9 mouse cellular contexts compared by ENCODE assay signal in the genomic region with DNA sequence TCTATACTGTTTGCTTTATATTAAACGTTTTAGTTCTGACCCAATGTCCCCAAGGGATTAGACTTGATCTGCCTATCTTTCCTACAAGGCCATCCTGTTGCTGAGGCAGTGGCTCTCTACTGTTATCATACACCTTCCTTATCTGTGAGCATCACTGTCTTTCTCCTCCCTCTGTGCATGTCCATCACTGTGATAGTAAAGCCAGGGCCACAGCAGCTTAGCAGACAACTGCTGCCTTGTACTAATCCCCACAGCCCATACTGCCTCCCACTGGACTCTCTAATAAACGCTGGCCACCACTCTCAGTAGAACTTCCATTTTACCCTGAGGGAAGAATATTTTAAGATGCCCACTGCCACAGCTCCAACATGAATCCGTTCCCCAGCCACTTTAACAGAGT.
DNase-seq lines count a peak whose midpoint lies in the region; ATAC-seq and TF ChIP-seq lines count a peak whose summit lies in the region.
"Had no signal": no experiment of that assay in that cellular context is flagged by ENCODE, and none has a peak within 500 bp of the region (broad histone marks: within the 10 kb centered on the region; RNA-seq: fewer than 3 reads in every experiment).

No protein-coding gene starts in this region.

- ATAC-seq in hindbrain, embryonic 12.5 days (ENCODE audit: low FRiP score), result peak; percentile 63
- peak; percentile 80 for ATAC-seq in neural tube, embryonic 12.5 days (ENCODE audit: low FRiP score, low read depth)

- no peak overlapping the region for H3K9ac ChIP-seq in hindbrain, embryonic 12.5 days
- H3K9ac ChIP-seq in neural tube, embryonic 12.5 days, result no peak overlapping the region
- H3K9ac ChIP-seq: heart, embryonic 15.5 days had no signal

- 48% methylated on average over 3 of the region's 3 CpGs for WGBS in hindbrain, embryonic 12.5 days
- WGBS in neural tube, embryonic 12.5 days, result 66% methylated on average over 3 of the region's 3 CpGs

- peak; percentile 27 to 40 for DNase-seq in heart, postnatal 10 days
- no peak for DNase-seq in heart, adult 8-10 months (ENCODE audit: low spot score)
- peak; percentile 76 for DNase-seq in brain, embryonic 14.5 days (ENCODE audit: low read depth)
- DNase-seq in natural killer cell, adult 2 months (ENCODE audit: low spot score in 2 of 2), result no peak
- DNase-seq in heart, postnatal 36 days, result no peak
- no peak for DNase-seq in adrenal gland, adult 8-10 months

- no peaks in the 10 kb centered on the region for H3K27me3 ChIP-seq in hindbrain, embryonic 12.5 days
- H3K27me3 ChIP-seq in neural tube, embryonic 12.5 days (replicated peaks), result no peaks in the 10 kb centered on the region
- H3K27me3 ChIP-seq: heart, embryonic 15.5 days had no signal

- TF ChIP-seq CTCF in brain, embryonic 14.5 days (IDR thresholded peaks at IDR 0.05; ENCODE audit: borderline replicate concordance, extremely low read depth, insufficient read depth, insufficient read length), result peak; percentile 53; the same call in 1 of the 2 replicates

- no peaks in the 10 kb centered on the region for H3K36me3 ChIP-seq in hindbrain, embryonic 12.5 days
- H3K36me3 ChIP-seq in neural tube, embryonic 12.5 days, result no peaks in the 10 kb centered on the region
- H3K36me3 ChIP-seq: heart, embryonic 15.5 days had no signal

- intact Hi-C loops in heart, postnatal 10 days (cut with DNase I), result no loop called here
- intact Hi-C loops in heart, postnatal 36 days (cut with DNase I), result loop anchor here (2.0 kb wide), 1 partner anchor 207 kb away; no protein-coding TSS in a partner anchor

- peak overlapping the region; percentile 19; the same call in 1 of the 2 replicates for H3K27ac ChIP-seq in hindbrain, embryonic 12.5 days
- H3K27ac ChIP-seq in neural tube, embryonic 12.5 days, result no peak overlapping the region
- H3K27ac ChIP-seq: heart, embryonic 15.5 days had no signal

- no peak for TF ChIP-seq POLR2A in brain, embryonic 14.5 days (IDR thresholded peaks at IDR 0.05; ENCODE audit: borderline replicate concordance, extremely low read depth, insufficient read depth, insufficient read length, poor library complexity, severe bottlenecking)

- H3K9me3 ChIP-seq in hindbrain, embryonic 12.5 days (replicated peaks), result no peaks in the 10 kb centered on the region
- H3K9me3 ChIP-seq in neural tube, embryonic 12.5 days, result no peaks in the 10 kb centered on the region
- H3K9me3 ChIP-seq: heart, embryonic 15.5 days had no signal

- no peak overlapping the region for H3K4me2 ChIP-seq in hindbrain, embryonic 12.5 days (replicated peaks)
- H3K4me2 ChIP-seq in neural tube, embryonic 12.5 days (replicated peaks), result no peak overlapping the region
- H3K4me2 ChIP-seq: heart, embryonic 15.5 days had no signal

- no peak overlapping the region for H3K4me3 ChIP-seq in hindbrain, embryonic 12.5 days
- no peak overlapping the region for H3K4me3 ChIP-seq in neural tube, embryonic 12.5 days
- H3K4me3 ChIP-seq: heart, embryonic 15.5 days had no signal

- peaks cover 10% of the 10 kb centered on the region for H3K4me1 ChIP-seq in hindbrain, embryonic 12.5 days
- peaks cover 7% of the 10 kb centered on the region; the same call in 1 of the 2 replicates for H3K4me1 ChIP-seq in neural tube, embryonic 12.5 days

Comparison
In these comparisons a context has a peak if more than half of its experiments do, and no peak if none do; other contexts are left out.
1. DNase-seq: peak in heart, postnatal 10 days (2 of 2) and brain, embryonic 14.5 days (single experiment); none in heart, adult 8-10 months (single experiment), natural killer cell, adult 2 months (0 of 2), heart, postnatal 36 days (0 of 2) and adrenal gland, adult 8-10 months (single experiment).